Mouse (Mus musculus): ENCODE data around the gene Gm10972. TPM values are rescaled to one million over a fixed set of nuclear protein-coding genes. Genes with fewer than 3 reads are reported as not detected.

Gm10972 gene
- total and polyA plus RNA-seq, 3 experiments, result not detected

DNA sequence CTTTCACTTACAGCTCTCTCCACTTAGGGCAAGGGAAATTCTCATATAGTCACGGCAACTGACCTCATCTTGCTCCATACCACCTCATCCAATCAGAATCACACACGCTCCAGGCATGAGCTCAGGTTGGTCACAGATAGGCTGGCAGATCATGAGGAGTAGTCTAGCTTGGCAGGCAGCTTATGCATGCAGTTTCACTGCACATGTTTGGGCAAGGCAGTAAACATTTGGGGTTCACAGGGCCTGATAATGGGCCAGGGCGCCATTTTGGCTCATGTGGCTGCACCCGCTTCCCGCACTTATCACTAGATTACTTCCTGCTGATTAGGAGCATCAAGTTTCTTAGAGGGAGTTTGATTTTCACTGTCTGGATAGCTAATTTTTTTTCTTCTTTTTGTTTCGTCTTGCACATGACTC, 47.0 kb upstream of the Gm10972 start (continued):
- peak; percentile 93 for TF ChIP-seq MXI1 (IDR thresholded peaks at IDR 0.05; ENCODE audit: low read depth, low read length)
- no peak for TF ChIP-seq TAL1 (IDR thresholded peaks at IDR 0.05; ENCODE audit: low read length)

DNA sequence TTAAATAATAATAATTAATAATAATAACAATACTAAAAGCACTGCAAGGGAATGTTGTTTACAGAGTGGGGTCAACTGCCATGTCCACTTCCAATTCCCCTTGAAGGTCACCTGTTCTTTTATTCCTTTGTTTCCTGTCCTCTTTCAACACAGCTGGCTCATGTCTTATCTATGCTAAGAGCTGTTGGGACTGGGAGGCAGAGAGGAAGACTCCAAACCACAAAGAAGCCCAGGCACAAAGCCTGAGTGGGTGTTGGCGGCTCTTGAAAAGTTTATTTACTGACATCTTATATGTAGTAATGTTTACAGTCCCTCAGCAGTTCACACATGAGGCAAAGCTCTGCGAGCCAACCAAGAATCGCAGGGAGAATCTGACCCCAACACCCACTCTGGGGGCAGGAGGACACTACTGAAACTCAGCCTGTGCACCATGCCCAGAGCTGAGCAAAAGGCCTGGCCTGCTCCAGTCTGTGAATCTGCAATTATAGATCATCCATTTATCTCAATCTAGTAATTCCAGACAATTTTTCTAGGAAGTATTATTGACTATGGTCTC, 45.6 kb upstream of the Gm10972 start:
- peak; percentile 78 for DNase-seq (ENCODE audit: low read depth, low spot score)
- H3K4me3 ChIP-seq (ENCODE audit: control insufficient read depth in 1 of 2, insufficient read depth in 1 of 2, low read depth in 2 of 2, low read length in 2 of 2), result no peak overlapping the region
- H3K9me3 ChIP-seq (replicated peaks; ENCODE audit: insufficient read depth, low read length), result no peaks in the 10 kb centered on the region
- no peaks in the 10 kb centered on the region for H3K79me2 ChIP-seq (ENCODE audit: control insufficient read depth, insufficient read depth, low read length, poor library complexity)
- peaks cover 21 to 35% of the 10 kb centered on the region in 2 experiments for H3K4me1 ChIP-seq (ENCODE audit: control insufficient read depth in 1 of 2, insufficient read depth in 2 of 2, low read length in 2 of 2)
- peaks cover 0 to 26% of the 10 kb centered on the region in 2 experiments; a peak in 2 of 4 replicates for H3K36me3 ChIP-seq (ENCODE audit: control insufficient read depth in 1 of 2, insufficient read depth in 2 of 2, low read length in 2 of 2)
- H3K27ac ChIP-seq (ENCODE audit: control insufficient read depth, low read depth, low read length), result peak overlapping the region; percentile 36
- H3K9ac ChIP-seq (ENCODE audit: control insufficient read depth, low read depth, low read length, poor library complexity, severe bottlenecking), result no peak overlapping the region
- H3K27me3 ChIP-seq (ENCODE audit: control insufficient read depth in 1 of 2, insufficient read depth in 2 of 2, low read length in 2 of 2), result no peaks in the 10 kb centered on the region
- peak; percentile 35; the same call in 1 of the 2 replicates for TF ChIP-seq RCOR1 (IDR thresholded peaks at IDR 0.05; ENCODE audit: low read depth, low read length)
- no peak for TF ChIP-seq POLR2AphosphoS2 (IDR thresholded peaks at IDR 0.05; ENCODE audit: low read length)
- no peak for TF ChIP-seq ELF1 (IDR thresholded peaks at IDR 0.05; ENCODE audit: low read depth, low read length)
- TF ChIP-seq MEF2A (IDR thresholded peaks at IDR 0.05; ENCODE audit: extremely low read depth, insufficient replicate concordance, low read depth, low read length, poor library complexity, severe bottlenecking), result no peak
- TF ChIP-seq MYB (IDR thresholded peaks at IDR 0.05; ENCODE audit: low read depth, low read length), result peak; percentile 32; the same call in 1 of the 2 replicates
- no peak for TF ChIP-seq ZMIZ1 (IDR thresholded peaks at IDR 0.05; ENCODE audit: low read depth, low read length)
- no peak for TF ChIP-seq POLR2AphosphoS5 (IDR thresholded peaks at IDR 0.05; ENCODE audit: borderline replicate concordance, low read depth, low read length)
- TF ChIP-seq USF2 (IDR thresholded peaks at IDR 0.05; ENCODE audit: borderline replicate concordance in 1 of 2, insufficient read depth in 1 of 2, low read depth in 1 of 2, low read length in 2 of 2), result no peak
- TF ChIP-seq JUND (IDR thresholded peaks at IDR 0.05; ENCODE audit: low read depth, low read length), result no peak
- peak; percentile 43; the same call in 1 of the 2 replicates for TF ChIP-seq MXI1 (IDR thresholded peaks at IDR 0.05; ENCODE audit: low read depth, low read length)
- peak; percentile 95 for TF ChIP-seq ETS1 (IDR thresholded peaks at IDR 0.05; ENCODE audit: low read depth, low read length)
- no peak for TF ChIP-seq KAT2A (conservative IDR thresholded peaks at IDR 0.05; ENCODE audit: low read depth, low read length)
- TF ChIP-seq BHLHE40 (IDR thresholded peaks at IDR 0.05; ENCODE audit: borderline replicate concordance, low read depth, low read length), result no peak
- no peak for TF ChIP-seq GABPA (IDR thresholded peaks at IDR 0.05; ENCODE audit: low read depth, low read length)
- TF ChIP-seq RAD21 (IDR thresholded peaks at IDR 0.05; ENCODE audit: low read depth, low read length), result no peak
- peak; percentile 82 for TF ChIP-seq TCF12 (IDR thresholded peaks at IDR 0.05; ENCODE audit: low read depth, low read length)
- peak; percentile 81 to 87 for TF ChIP-seq EP300 (IDR thresholded peaks at IDR 0.05; ENCODE audit: low read depth in 1 of 2, low read length in 2 of 2)
- TF ChIP-seq ZKSCAN1 (IDR thresholded peaks at IDR 0.05; ENCODE audit: low read depth, low read length), result no peak
- TF ChIP-seq MAX (IDR thresholded peaks at IDR 0.05; ENCODE audit: low read length), result peak; percentile 41; the same call in 1 of the 2 replicates
- TF ChIP-seq ZNF384 (IDR thresholded peaks at IDR 0.05; ENCODE audit: low read depth, low read length), result no peak
- TF ChIP-seq MAZ (IDR thresholded peaks at IDR 0.05; ENCODE audit: low read depth, low read length), result no peak
- TF ChIP-seq SMC3 (IDR thresholded peaks at IDR 0.05; ENCODE audit: low read depth, low read length), result no peak
- no peak for TF ChIP-seq HCFC1 (IDR thresholded peaks at IDR 0.05; ENCODE audit: low read depth, low read length)
- TF ChIP-seq E2F4 (IDR thresholded peaks at IDR 0.05; ENCODE audit: borderline replicate concordance, low read depth, low read length), result no peak
- TF ChIP-seq CHD2 (IDR thresholded peaks at IDR 0.05; ENCODE audit: low read length), result no peak; the same call in 1 of the 2 replicates
- no peak for TF ChIP-seq CHD1 (IDR thresholded peaks at IDR 0.05; ENCODE audit: low read depth, low read length)
- TF ChIP-seq CTCF (IDR thresholded peaks at IDR 0.05 in 2 of 3, conservative IDR thresholded peaks at IDR 0.05 in 1 of 3; ENCODE audit: control insufficient read depth in 1 of 3, insufficient read depth in 1 of 3, low read depth in 2 of 3, low read length in 3 of 3, poor library complexity in 1 of 3, severe bottlenecking in 1 of 3), result no peak
- TF ChIP-seq POLR2A (IDR thresholded peaks at IDR 0.05; ENCODE audit: control insufficient read depth in 1 of 2, insufficient read depth in 1 of 2, low read depth in 1 of 2, low read length in 2 of 2, poor library complexity in 1 of 2), result no peak
- TF ChIP-seq NELFE (IDR thresholded peaks at IDR 0.05; ENCODE audit: low read depth, low read length), result no peak
- peak; percentile 66 for TF ChIP-seq SIN3A (IDR thresholded peaks at IDR 0.05; ENCODE audit: low read length)
- TF ChIP-seq GATA1 (IDR thresholded peaks at IDR 0.05; ENCODE audit: low read depth, low read length), result peak; percentile 89
- no peak for TF ChIP-seq TBP (IDR thresholded peaks at IDR 0.05; ENCODE audit: low read depth, low read length)
- TF ChIP-seq TAL1 (IDR thresholded peaks at IDR 0.05; ENCODE audit: low read length), result peak; percentile 73
- TF ChIP-seq MAFK (IDR thresholded peaks at IDR 0.05; ENCODE audit: borderline replicate concordance, low read depth, low read length), result no peak
- no peak; the same call in 1 of the 2 replicates for TF ChIP-seq USF1 (IDR thresholded peaks at IDR 0.05; ENCODE audit: low read depth, low read length)

All from MEL (cell line).